Mouse (Mus musculus): Measurements from ENCODE around the gene Sh3bgrl3. TPM values are rescaled to one million over a fixed set of nuclear protein-coding genes. Genes with fewer than 3 reads are reported as not detected.
A peak's percentile ranks its signal among the peaks of the same experiment; 100 is the strongest.

Sh3bgrl3 gene
- total and polyA plus RNA-seq, 3 experiments: 128 to 362 (median 153) TPM

DNA sequence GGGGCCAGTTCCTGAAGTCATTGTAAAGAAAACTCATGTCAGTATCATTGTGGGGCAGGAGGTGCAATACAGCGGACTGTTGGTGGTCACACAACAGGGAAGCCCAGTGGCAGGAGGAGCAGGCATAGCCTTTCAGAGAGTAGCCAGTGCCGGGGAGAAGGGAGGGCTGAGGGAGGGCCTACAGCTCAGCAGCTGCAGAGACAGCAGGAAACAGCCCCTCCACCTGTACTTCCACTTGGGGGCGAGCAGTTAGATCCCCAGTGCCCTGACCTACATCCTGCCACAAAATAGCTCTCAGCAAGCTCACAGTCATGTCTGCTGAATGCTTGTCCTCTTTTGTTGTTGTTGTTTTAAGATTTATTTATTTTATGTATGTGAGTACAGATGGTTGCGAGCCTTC is 7.0 kb downstream of the Sh3bgrl3 start:
- Histone ChIP-seq H3K9ac (ENCODE audit: insufficient read depth, low read depth) (no peak overlapping the region; the same call in 1 of the 2 replicates), H3K79me2 (replicated peaks; ENCODE audit: control insufficient read depth, extremely low read depth, insufficient read depth, poor library complexity, severe bottlenecking) (no peaks in the 10 kb centered on the region), H3K4me2 (ENCODE audit: insufficient read depth, low read depth, poor library complexity, severe bottlenecking) (no peak overlapping the region), H3K36me3 (replicated peaks in 1 of 2; ENCODE audit: control insufficient read depth in 1 of 2, insufficient read depth in 1 of 2, low read length in 1 of 2) (peaks cover 13 to 21% of the 10 kb centered on the region in 2 experiments), H3K9me3 (replicated peaks; ENCODE audit: low read length) (no peaks in the 10 kb centered on the region), H3K27me3 (replicated peaks) (no peaks in the 10 kb centered on the region), H3K27ac (ENCODE audit: insufficient read depth, low read depth) (peak overlapping the region; percentile 48), H3K4me3 (replicated peaks in 1 of 3; ENCODE audit: low read depth in 2 of 3, low read length in 2 of 3, poor library complexity in 1 of 3) (peak overlapping the region in 1 of 3 experiments; percentile 7), H3K4me1 (ENCODE audit: control insufficient read depth in 1 of 2, insufficient read depth in 2 of 2) (peaks cover 51 to 89% of the 10 kb centered on the region in 2 experiments)
- no peak for TF ChIP-seq TBP (conservative IDR thresholded peaks at IDR 0.05; ENCODE audit: low read depth, low read length)
- TF ChIP-seq MAX (IDR thresholded peaks at IDR 0.05; ENCODE audit: low read length): peak; percentile 9; the same call in 1 of the 2 replicates
- TF ChIP-seq RAD21 (IDR thresholded peaks at IDR 0.05; ENCODE audit: low read depth, low read length): no peak
- TF ChIP-seq RCOR1 (conservative IDR thresholded peaks at IDR 0.05; ENCODE audit: low read depth, low read length): no peak
- dilution Hi-C loops (cut with MboI; ENCODE audit: extremely low pct_ligation_motif_present, extremely low pct_unique_long_range_greater_than_20kb, low sequenced_read_pairs): no loop called here
- peak; percentile 63 for DNase-seq (ENCODE audit: extremely low read depth)
- in situ Hi-C loops (cut with MboI; ENCODE audit: low pct_ligation_motif_present, low pct_unique_long_range_greater_than_20kb, low sequenced_read_pairs): loop anchor here (5.0 kb wide), 1 partner anchor 84 kb away; no protein-coding TSS in a partner anchor

DNA sequence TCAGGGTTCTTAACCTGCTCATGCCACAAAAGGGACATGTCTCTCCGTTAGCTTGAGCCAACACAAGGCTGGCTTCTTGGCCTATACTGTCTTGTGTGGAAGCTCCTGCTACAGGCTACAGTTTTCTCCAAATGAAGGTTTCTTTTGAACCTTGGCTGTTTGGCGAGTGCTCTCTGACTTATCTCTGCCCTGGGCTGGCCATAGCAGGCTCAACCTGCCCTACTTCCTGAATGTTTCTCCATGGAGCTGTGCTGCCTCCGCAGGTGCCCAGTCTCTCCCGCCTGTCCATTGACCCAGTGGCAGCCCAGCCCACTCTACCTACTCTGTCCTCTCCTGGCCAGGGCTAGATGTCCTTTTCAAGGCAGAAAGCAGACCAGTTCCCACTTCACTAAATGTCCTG is 7.7 kb downstream of the Sh3bgrl3 start:
- Histone ChIP-seq H3K27ac (ENCODE audit: insufficient read depth, low read depth) (peak overlapping the region; percentile 48), H3K9ac (ENCODE audit: insufficient read depth, low read depth) (no peak overlapping the region)

DNA sequence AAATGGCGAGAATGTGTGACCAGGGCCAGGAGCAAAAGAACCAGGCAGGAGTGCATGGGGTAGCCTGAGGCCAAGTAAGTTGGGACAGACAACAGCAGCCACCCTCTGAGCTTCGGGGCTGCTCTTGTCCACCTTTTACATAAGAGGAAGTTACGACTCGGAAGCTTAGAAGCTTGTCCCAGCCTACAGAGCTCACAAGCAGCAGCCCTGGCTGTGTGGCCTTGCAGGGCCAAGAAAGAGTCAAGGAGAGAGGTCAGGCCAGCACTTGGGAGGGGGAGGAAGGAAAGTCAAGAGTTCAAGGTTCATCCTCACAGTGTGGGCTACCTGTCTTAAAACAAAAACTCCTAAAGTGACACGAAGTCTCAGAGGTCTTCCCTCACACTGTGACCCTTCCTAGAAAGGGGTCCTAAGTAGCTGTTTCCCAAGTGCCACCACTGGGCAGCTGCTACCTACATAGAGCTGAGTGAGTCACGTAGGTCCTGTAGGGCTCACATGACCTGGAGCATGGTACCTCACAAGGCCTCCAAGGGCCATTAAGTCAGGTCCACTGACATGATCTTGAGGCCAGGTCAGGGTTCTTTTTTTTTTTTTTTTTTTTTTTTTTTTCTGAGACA is 8.3 kb downstream of the Sh3bgrl3 start:
- peaks cover 2 to 10% of the 10 kb centered on the region in 2 experiments for H3K36me3 ChIP-seq (replicated peaks in 1 of 2; ENCODE audit: control insufficient read depth in 1 of 2, insufficient read depth in 1 of 2, low read length in 1 of 2)
- TF ChIP-seq MAFK (IDR thresholded peaks at IDR 0.05; ENCODE audit: insufficient replicate concordance, low read length) (no peak), RCOR1 (conservative IDR thresholded peaks at IDR 0.05; ENCODE audit: low read depth, low read length) (no peak), POLR2A (IDR thresholded peaks at IDR 0.05; ENCODE audit: low read depth, low read length) (peak; percentile 29; the same call in 1 of the 2 replicates), JUN (IDR thresholded peaks at IDR 0.05; ENCODE audit: insufficient read depth, low read depth, low read length) (no peak), MEF2A (IDR thresholded peaks at IDR 0.05; ENCODE audit: borderline replicate concordance, low read depth, low read length) (no peak), RAD21 (IDR thresholded peaks at IDR 0.05; ENCODE audit: low read depth, low read length) (no peak), E2F4 (IDR thresholded peaks at IDR 0.05; ENCODE audit: insufficient replicate concordance, low read depth, low read length) (no peak)
- dilution Hi-C loops (cut with MboI; ENCODE audit: extremely low pct_ligation_motif_present, extremely low pct_unique_long_range_greater_than_20kb, low sequenced_read_pairs): no loop called here
- H3K9me3 ChIP-seq (replicated peaks; ENCODE audit: low read length): no peaks in the 10 kb centered on the region
- H3K27me3 ChIP-seq (replicated peaks): no peaks in the 10 kb centered on the region
- peak overlapping the region; percentile 85 for H3K27ac ChIP-seq (ENCODE audit: insufficient read depth, low read depth)
- H3K79me2 ChIP-seq (replicated peaks; ENCODE audit: control insufficient read depth, extremely low read depth, insufficient read depth, poor library complexity, severe bottlenecking): no peaks in the 10 kb centered on the region
- no peak for DNase-seq (ENCODE audit: extremely low read depth)
- peaks cover 58 to 95% of the 10 kb centered on the region in 2 experiments for H3K4me1 ChIP-seq (ENCODE audit: control insufficient read depth in 1 of 2, insufficient read depth in 2 of 2)
- in situ Hi-C loops (cut with MboI; ENCODE audit: low pct_ligation_motif_present, low pct_unique_long_range_greater_than_20kb, low sequenced_read_pairs): loop anchor here (5.0 kb wide), 1 partner anchor 83 kb away; no protein-coding TSS in a partner anchor
- H3K4me2 ChIP-seq (ENCODE audit: insufficient read depth, low read depth, poor library complexity, severe bottlenecking): 0 out of 2 replicates have a peak overlapping the region, but pooled peaks have one; percentile 9
- H3K9ac ChIP-seq (ENCODE audit: insufficient read depth, low read depth): peak overlapping the region; percentile 42; the same call in 1 of the 2 replicates
- peak overlapping the region in 1 of 3 experiments; percentile 31 for H3K4me3 ChIP-seq (replicated peaks in 1 of 3; ENCODE audit: low read depth in 2 of 3, low read length in 2 of 3, poor library complexity in 1 of 3)

More for the DNA sequence above, 7.7 kb downstream of the Sh3bgrl3 start:
- TF ChIP-seq KAT2A (IDR thresholded peaks at IDR 0.05; ENCODE audit: insufficient replicate concordance, low read length): no peak
- TF ChIP-seq JUND (conservative IDR thresholded peaks at IDR 0.05; ENCODE audit: low read depth, low read length): no peak
- no peak for TF ChIP-seq TBP (conservative IDR thresholded peaks at IDR 0.05; ENCODE audit: low read depth, low read length)
- no peak for TF ChIP-seq CHD2 (IDR thresholded peaks at IDR 0.05; ENCODE audit: low read length)
- no peak for TF ChIP-seq RCOR1 (conservative IDR thresholded peaks at IDR 0.05; ENCODE audit: low read depth, low read length)
- no peak for TF ChIP-seq CTCF (conservative IDR thresholded peaks at IDR 0.05 in 1 of 2, IDR thresholded peaks at IDR 0.05 in 1 of 2; ENCODE audit: low read depth in 2 of 2, low read length in 2 of 2)
- no peak for TF ChIP-seq MYC (IDR thresholded peaks at IDR 0.05; ENCODE audit: low read depth, low read length)
- no peak for TF ChIP-seq E2F4 (IDR thresholded peaks at IDR 0.05; ENCODE audit: insufficient replicate concordance, low read depth, low read length)
- TF ChIP-seq POLR2A (IDR thresholded peaks at IDR 0.05; ENCODE audit: low read depth, low read length): no peak
- TF ChIP-seq MXI1 (IDR thresholded peaks at IDR 0.05; ENCODE audit: low read depth, low read length): no peak
- TF ChIP-seq USF1 (IDR thresholded peaks at IDR 0.05; ENCODE audit: low read depth, low read length): no peak
- TF ChIP-seq ELF1 (IDR thresholded peaks at IDR 0.05; ENCODE audit: low read depth, low read length): no peak
- TF ChIP-seq ZC3H11A (IDR thresholded peaks at IDR 0.05; ENCODE audit: low read depth, low read length): no peak
- no peak for TF ChIP-seq MEF2A (IDR thresholded peaks at IDR 0.05; ENCODE audit: borderline replicate concordance, low read depth, low read length)
- no peak for TF ChIP-seq CHD1 (IDR thresholded peaks at IDR 0.05; ENCODE audit: low read depth, low read length)
- no peak for TF ChIP-seq HCFC1 (IDR thresholded peaks at IDR 0.05; ENCODE audit: low read depth, low read length)
- TF ChIP-seq PAX5 (IDR thresholded peaks at IDR 0.05; ENCODE audit: low read length): no peak
- Histone ChIP-seq H3K9me3 (replicated peaks; ENCODE audit: low read length) (no peaks in the 10 kb centered on the region), H3K4me2 (ENCODE audit: insufficient read depth, low read depth, poor library complexity, severe bottlenecking) (no peak overlapping the region), H3K79me2 (replicated peaks; ENCODE audit: control insufficient read depth, extremely low read depth, insufficient read depth, poor library complexity, severe bottlenecking) (no peaks in the 10 kb centered on the region), H3K36me3 (replicated peaks in 1 of 2; ENCODE audit: control insufficient read depth in 1 of 2, insufficient read depth in 1 of 2, low read length in 1 of 2) (peaks cover 7 to 15% of the 10 kb centered on the region in 2 experiments), H3K27me3 (replicated peaks) (no peaks in the 10 kb centered on the region), H3K4me3 (replicated peaks in 1 of 3; ENCODE audit: low read depth in 2 of 3, low read length in 2 of 3, poor library complexity in 1 of 3) (no peak overlapping the region), H3K4me1 (ENCODE audit: control insufficient read depth in 1 of 2, insufficient read depth in 2 of 2) (peaks cover 52 to 89% of the 10 kb centered on the region in 2 experiments)
- dilution Hi-C loops (cut with MboI; ENCODE audit: extremely low pct_ligation_motif_present, extremely low pct_unique_long_range_greater_than_20kb, low sequenced_read_pairs) (no loop called here), in situ Hi-C loops (cut with MboI; ENCODE audit: low pct_ligation_motif_present, low pct_unique_long_range_greater_than_20kb, low sequenced_read_pairs) (loop anchor here (5.0 kb wide), 1 partner anchor 84 kb away; no protein-coding TSS in a partner anchor)
- no peak for DNase-seq (ENCODE audit: extremely low read depth)

Measured in CH12.LX (cell line).